Mouse (Mus musculus) liver, embryonic 16.5 days (tissue): ENCODE data around the gene Asb2. TPM values are rescaled to one million over a fixed set of nuclear protein-coding genes. Genes with fewer than 3 reads are reported as not detected.

Experiments used
- ATAC-seq: fragments of 200-750 bp; cut with Nextera tagmentation; 2 replicates; pipeline ENCODE4 v1.8.0; 2017; ENCODE audit warnings: low read depth, mild to moderate bottlenecking, moderate number of reproducible peaks, moderate library complexity
- H3K27ac ChIP-seq: fragments of 300-500 bp; sonication (generic); 2 replicates; pipeline ENCODE4 v1.5.1; 2014; ENCODE audit warnings: mild to moderate bottlenecking, low read length
- H3K27me3 ChIP-seq: fragments of 300-500 bp; sonication (generic); 2 replicates; pipeline ENCODE4 v1.6.1; 2014; ENCODE audit warnings: low read depth, low read length, mixed read lengths; ENCODE audit not compliant: control insufficient read depth, insufficient read depth
- H3K36me3 ChIP-seq: fragments of 300-500 bp; sonication (generic); 2 replicates; pipeline ENCODE4 v1.6.1; 2014; ENCODE audit warnings: mild to moderate bottlenecking; ENCODE audit not compliant: control insufficient read depth, insufficient read depth
- H3K4me1 ChIP-seq: fragments of 300-500 bp; sonication (generic); 2 replicates; pipeline ENCODE4 v1.6.1; 2014; ENCODE audit warnings: low read depth, low read length, mixed read lengths; ENCODE audit not compliant: control insufficient read depth
- H3K4me2 ChIP-seq: fragments of 300-500 bp; sonication (generic); 2 replicates; pipeline ENCODE4 v1.6.1; 2014; ENCODE audit warnings: low read depth, low read length, mixed read lengths
- H3K4me3 ChIP-seq: fragments of 300-500 bp; sonication (generic); 2 replicates; pipeline ENCODE4 v1.5.1; 2014; ENCODE audit warnings: low read depth, mild to moderate bottlenecking, low read length
- H3K9ac ChIP-seq: fragments of 300-500 bp; sonication (generic); 2 replicates; pipeline ENCODE4 v1.6.1; 2014; ENCODE audit warnings: low read depth, low read length
- H3K9me3 ChIP-seq: fragments of 300-500 bp; sonication (generic); replicated peaks from 2 replicates; pipeline ENCODE4 v1.6.1; 2016; ENCODE audit warnings: low read length; ENCODE audit not compliant: control insufficient read depth
- WGBS: fragments of 180-500 bp; shearing (Covaris S2); extraction: QIAGEN DNeasy Blood & Tissue Kit; methylation state at CpG from one replicate; pipeline ENCODE4 v1.1.7; 2014; ENCODE audit not compliant: insufficient replicate concordance; 5-methylcytosine and 5-hydroxymethylcytosine counted together
- polyA plus RNA-seq: library from polyadenylated mRNA; unstranded; fragments of >200 nt; fragmentation: Nextera tagmentation; extraction: Ambion mirVana; gene quantifications from 2 replicates; pipeline ENCODE4 v1.2.1, GENCODE M21; 2015

Gene Asb2
- polyA plus RNA-seq, 1 experiment from 2014 or later = 4.5 TPM

GRCm38 (mm10) chr12:103368326-103368669 lies 12.5 kb upstream of the Asb2 start:
- Histone ChIP-seq H3K27ac (no peak overlapping the region), H3K36me3 (no peaks in the 10 kb centered on the region), H3K9me3 (no peaks in the 10 kb centered on the region), H3K4me1 (peaks cover 11% of the 10 kb centered on the region), H3K27me3 (peaks cover 3% of the 10 kb centered on the region; the same call in 1 of the 2 replicates), H3K4me2 (peak overlapping the region; percentile 54), H3K9ac (no peak overlapping the region), H3K4me3 (peak overlapping the region; percentile 38)
- peak; percentile 54 for ATAC-seq
- 30% methylated on average over 7 of the region's 7 CpGs for WGBS

- Histone ChIP-seq H3K27me3 (peaks cover 3% of the 10 kb centered on the region; the same call in 1 of the 2 replicates), H3K4me1 (peaks cover 10% of the 10 kb centered on the region), H3K36me3 (no peaks in the 10 kb centered on the region), H3K9ac (no peak overlapping the region), H3K4me2 (peak overlapping the region; percentile 54), H3K27ac (no peak overlapping the region), H3K9me3 (no peaks in the 10 kb centered on the region), H3K4me3 (peak overlapping the region; percentile 38)
- WGBS = 13% methylated on average over 18 of the region's 18 CpGs
- peak; percentile 49 for ATAC-seq
These were observed 12.0 kb upstream of the Asb2 start for GRCm38 (mm10) chr12:103367620-103368325.

GRCm38 (mm10) chr12:103367171-103367570 lies 11.4 kb upstream of the Asb2 start:
- Histone ChIP-seq H3K9me3 (no peaks in the 10 kb centered on the region), H3K4me1 (peaks cover 10% of the 10 kb centered on the region), H3K4me3 (no peak overlapping the region), H3K27me3 (peaks cover 3% of the 10 kb centered on the region; the same call in 1 of the 2 replicates), H3K27ac (no peak overlapping the region), H3K4me2 (no peak overlapping the region), H3K36me3 (no peaks in the 10 kb centered on the region), H3K9ac (no peak overlapping the region)
- ATAC-seq = no peak
- WGBS = 61% methylated on average over 2 of the region's 2 CpGs

GRCm38 (mm10) chr12:103362336-103362735 lies 6.5 kb upstream of the Asb2 start:
- H3K27ac ChIP-seq = no peak overlapping the region
- no peaks in the 10 kb centered on the region for H3K27me3 ChIP-seq

GRCm38 (mm10) chr12:103361539-103362307 lies 5.9 kb upstream of the Asb2 start:
- Histone ChIP-seq H3K9me3 (no peaks in the 10 kb centered on the region), H3K27ac (no peak overlapping the region), H3K4me3 (no peak overlapping the region), H3K9ac (no peak overlapping the region), H3K4me2 (no peak overlapping the region), H3K4me1 (no peaks in the 10 kb centered on the region), H3K27me3 (no peaks in the 10 kb centered on the region), H3K36me3 (no peaks in the 10 kb centered on the region)
- WGBS = 72% methylated on average over 17 of the region's 17 CpGs
- ATAC-seq = no peak

More at GRCm38 (mm10) chr12:103362336-103362735, 6.5 kb upstream of the Asb2 start:
- no peak for ATAC-seq
- Histone ChIP-seq H3K4me2 (no peak overlapping the region), H3K9me3 (no peaks in the 10 kb centered on the region), H3K4me1 (no peaks in the 10 kb centered on the region), H3K9ac (no peak overlapping the region), H3K4me3 (no peak overlapping the region), H3K36me3 (no peaks in the 10 kb centered on the region)
- WGBS = 36% methylated on average over 3 of the region's 3 CpGs

GRCm38 (mm10) chr12:103360812-103361211 lies 5.0 kb upstream of the Asb2 start:
- Histone ChIP-seq H3K4me1 (no peaks in the 10 kb centered on the region), H3K4me2 (no peak overlapping the region), H3K36me3 (no peaks in the 10 kb centered on the region), H3K27ac (no peak overlapping the region), H3K9ac (no peak overlapping the region), H3K4me3 (no peak overlapping the region), H3K9me3 (no peaks in the 10 kb centered on the region), H3K27me3 (no peaks in the 10 kb centered on the region)
- 54% methylated on average over 8 of the region's 8 CpGs for WGBS
- ATAC-seq = no peak

GRCm38 (mm10) chr12:103358951-103359801 lies 3.4 kb upstream of the Asb2 start:
- WGBS = 58% methylated on average over 4 of the region's 4 CpGs
- no peak overlapping the region for H3K27ac ChIP-seq
- no peak overlapping the region for H3K4me3 ChIP-seq
- H3K9ac ChIP-seq = no peak overlapping the region
- no peaks in the 10 kb centered on the region for H3K27me3 ChIP-seq
- no peak for ATAC-seq
- no peaks in the 10 kb centered on the region for H3K9me3 ChIP-seq
- H3K4me1 ChIP-seq = no peaks in the 10 kb centered on the region
- H3K4me2 ChIP-seq = no peak overlapping the region
- no peaks in the 10 kb centered on the region for H3K36me3 ChIP-seq

GRCm38 (mm10) chr12:103358216-103358615 lies 2.4 kb upstream of the Asb2 start:
- Histone ChIP-seq H3K9me3 (no peaks in the 10 kb centered on the region), H3K27ac (no peak overlapping the region), H3K4me2 (no peak overlapping the region), H3K9ac (no peak overlapping the region), H3K27me3 (no peaks in the 10 kb centered on the region), H3K4me1 (no peaks in the 10 kb centered on the region), H3K4me3 (no peak overlapping the region), H3K36me3 (no peaks in the 10 kb centered on the region)
- 63% methylated on average over 8 of the region's 8 CpGs for WGBS
- ATAC-seq = no peak
